Mouse (Mus musculus): ENCODE results near the gene Shisal2b. TPM values are rescaled to one million over a fixed set of nuclear protein-coding genes. Genes with fewer than 3 reads are reported as not detected.
"Not testable (repeated sequence)": the region's sequence is repeated elsewhere in the genome, so short reads cannot be mapped to it uniquely, and the experiment has no call there.

The Shisal2b gene
- not detected for total RNA-seq (2022)

DNA sequence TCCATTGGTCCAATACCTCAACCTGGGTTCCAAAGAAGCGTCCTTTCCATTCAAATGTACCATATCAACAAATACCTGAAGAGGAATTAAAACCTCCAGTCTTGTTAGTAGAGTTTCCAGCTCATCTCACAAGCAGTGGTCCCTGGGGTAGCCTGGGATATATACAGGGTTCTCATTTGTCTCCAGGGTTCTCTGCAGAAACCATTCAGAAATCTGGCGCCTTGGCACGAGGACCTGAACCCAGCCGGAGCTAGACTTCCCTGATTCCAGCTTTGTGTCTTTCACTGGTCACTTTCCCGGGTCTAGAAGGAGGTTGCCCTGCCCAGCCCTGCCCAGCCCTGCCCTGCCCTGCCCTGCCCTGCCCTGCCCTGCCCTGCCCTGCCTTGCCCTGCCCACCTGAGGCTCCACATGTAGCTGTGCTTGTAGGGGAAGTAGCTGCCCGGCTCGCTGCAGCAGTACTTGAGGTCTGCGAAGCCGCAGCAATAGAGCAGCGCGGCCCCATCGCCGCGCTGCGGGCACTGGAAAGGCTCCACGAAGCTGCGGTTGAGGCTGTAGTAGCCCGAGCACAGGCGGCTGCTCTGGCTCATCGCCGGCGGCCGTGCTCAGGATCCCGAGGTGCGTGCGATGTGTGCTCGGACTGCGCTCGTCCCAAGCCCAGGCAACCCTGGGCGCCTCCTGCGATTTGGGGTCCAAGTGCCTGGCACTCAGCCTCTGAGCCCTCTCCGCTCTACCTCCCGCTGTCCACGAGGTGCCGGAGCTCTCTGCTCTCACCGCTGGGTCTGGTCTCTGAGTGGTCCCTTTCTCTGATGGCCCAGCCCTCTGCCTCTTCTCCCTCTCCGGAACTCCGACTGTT, at the start of gene Shisal2b:
Gene Shisal2b, minus strand, starts transcription at position 767 of the 853 bp plus-strand sequence.
- no peak for DNase-seq (ENCODE audit: low spot score in 2 of 2)

- not testable (repeated sequence) for DNase-seq (ENCODE audit: low spot score in 2 of 2)
Measured at GRCm38 (mm10) chr13:104911626-104912025, 47.9 kb upstream of the Shisal2b start.

GRCm38 (mm10) chr13:104911006-104911405, 47.3 kb upstream of the Shisal2b start:
- DNase-seq (ENCODE audit: low spot score in 2 of 2), result not testable (repeated sequence)

DNA sequence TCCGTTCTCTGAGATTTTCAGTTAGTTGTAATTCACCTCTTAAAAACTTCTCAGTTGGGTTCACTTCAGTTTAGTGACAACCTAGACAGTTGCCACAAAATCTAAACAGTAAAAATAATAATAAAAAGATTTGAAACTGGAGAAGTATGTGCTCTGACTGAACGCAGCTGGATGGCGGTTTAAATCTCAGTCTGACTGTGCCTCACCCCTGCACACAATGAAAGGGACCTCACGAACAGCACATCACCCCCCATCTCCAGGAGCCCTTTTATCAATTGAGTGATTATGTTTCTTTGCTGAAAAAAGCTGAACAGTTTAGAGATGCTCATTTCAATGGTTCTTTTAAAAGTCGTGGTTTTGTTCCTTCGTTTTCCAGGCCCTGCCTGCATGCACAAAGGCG, 45.0 kb upstream of the Shisal2b start:
- no peak for DNase-seq (ENCODE audit: low spot score in 2 of 2)

- DNase-seq (ENCODE audit: low spot score in 2 of 2), result no peak
Measured at GRCm38 (mm10) chr13:104894771-104895170, 31.1 kb upstream of the Shisal2b start.

GRCm38 (mm10) chr13:104892337-104892736, 28.6 kb upstream of the Shisal2b start:
- no peak for DNase-seq (ENCODE audit: low spot score in 2 of 2)

GRCm38 (mm10) chr13:104886308-104887032, 22.8 kb upstream of the Shisal2b start:
- DNase-seq (ENCODE audit: low spot score in 2 of 2), result no peak

GRCm38 (mm10) chr13:104883566-104884249, 20.0 kb upstream of the Shisal2b start:
- no peak for DNase-seq (ENCODE audit: low spot score in 2 of 2)

DNA sequence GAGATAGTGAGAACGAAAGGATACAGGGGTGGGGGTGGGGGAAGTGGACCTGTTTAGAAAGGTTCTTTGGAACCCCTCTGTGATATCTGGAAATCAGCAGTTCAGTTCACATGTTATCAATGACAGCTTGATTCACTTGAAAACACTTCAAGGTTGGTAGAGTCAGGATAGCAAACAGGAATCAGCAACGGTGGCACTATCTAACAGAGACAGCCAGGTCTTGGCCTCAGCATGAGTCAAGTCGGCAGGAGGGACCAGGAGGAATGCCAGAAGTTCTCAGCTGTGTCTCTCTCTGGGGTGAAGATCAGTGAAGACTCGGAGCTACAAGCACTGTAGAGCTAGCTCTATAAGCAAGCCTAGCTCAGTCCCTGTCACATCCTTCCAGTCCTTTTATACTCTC, 14.8 kb upstream of the Shisal2b start:
- DNase-seq (ENCODE audit: low spot score in 2 of 2), result no peak

DNA sequence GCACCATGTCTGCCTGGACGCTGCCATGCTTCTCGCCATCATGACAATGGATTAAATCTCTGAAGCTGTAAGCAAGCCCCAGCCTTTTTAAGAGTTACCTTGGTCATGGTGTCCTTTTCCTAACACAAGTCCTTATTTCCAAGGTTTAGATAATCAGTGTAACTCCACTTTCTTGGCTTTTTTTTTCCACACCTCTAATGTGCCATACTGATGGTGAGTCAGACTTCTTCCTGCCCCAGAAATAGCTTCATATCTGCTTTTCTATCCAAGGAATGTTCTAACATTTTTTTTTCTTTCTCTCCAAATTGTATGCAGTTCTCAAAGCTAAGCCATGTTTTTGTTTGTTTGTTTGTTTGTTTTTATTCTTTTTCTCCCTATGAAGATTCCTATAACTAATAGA, 6.2 kb upstream of the Shisal2b start:
- no peak for DNase-seq (ENCODE audit: low spot score in 2 of 2)

DNA sequence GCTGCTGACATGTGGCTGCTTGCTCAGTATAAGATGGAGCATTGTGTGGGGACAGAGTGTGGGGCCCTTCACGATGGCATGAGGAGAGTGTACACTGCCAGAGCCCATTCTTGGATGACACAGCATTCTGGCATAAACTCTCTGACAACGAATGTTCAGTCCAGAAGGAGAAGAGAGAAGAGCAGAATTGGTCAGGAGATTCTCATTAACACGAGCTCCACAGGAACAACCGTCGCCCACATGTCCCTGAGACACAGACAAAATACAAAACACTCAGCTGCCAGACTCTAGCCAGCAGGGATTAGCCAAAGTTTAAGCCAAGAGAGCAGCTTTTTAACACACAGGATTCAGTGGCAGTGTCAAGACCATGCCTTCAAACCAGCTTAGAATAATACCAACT, 3.0 kb upstream of the Shisal2b start:
- no peak for DNase-seq (ENCODE audit: low spot score in 2 of 2)

GRCm38 (mm10) chr13:104853645-104854044, 10.0 kb downstream of the Shisal2b start:
- no peak for DNase-seq (ENCODE audit: low spot score in 2 of 2)

- DNase-seq (ENCODE audit: low spot score in 2 of 2), result no peak
Measured at GRCm38 (mm10) chr13:104843295-104844089, 20.2 kb downstream of the Shisal2b start.

DNA sequence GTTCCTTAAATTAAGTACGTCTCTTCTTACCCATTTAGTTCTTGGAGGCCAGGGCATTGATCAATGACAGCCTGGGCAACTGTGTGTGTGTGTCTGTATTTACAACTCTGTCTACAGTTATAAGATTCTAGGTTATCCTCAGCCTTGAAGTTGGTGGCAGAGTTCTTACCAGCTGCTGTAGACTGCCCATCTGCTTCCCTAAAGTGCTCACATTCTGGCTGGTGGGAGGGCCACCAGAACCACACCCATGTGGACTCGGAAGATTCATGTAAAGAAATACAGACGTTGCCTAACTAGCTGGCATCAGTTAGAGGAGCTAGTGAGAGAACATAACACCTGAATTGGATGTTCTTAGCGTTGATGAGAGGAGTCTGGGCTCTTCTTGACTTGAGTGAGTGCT, 21.8 kb downstream of the Shisal2b start:
- DNase-seq (ENCODE audit: low spot score in 2 of 2), result no peak

GRCm38 (mm10) chr13:104837628-104838027, 26.1 kb downstream of the Shisal2b start:
- DNase-seq (ENCODE audit: low spot score in 2 of 2), result no peak

DNA sequence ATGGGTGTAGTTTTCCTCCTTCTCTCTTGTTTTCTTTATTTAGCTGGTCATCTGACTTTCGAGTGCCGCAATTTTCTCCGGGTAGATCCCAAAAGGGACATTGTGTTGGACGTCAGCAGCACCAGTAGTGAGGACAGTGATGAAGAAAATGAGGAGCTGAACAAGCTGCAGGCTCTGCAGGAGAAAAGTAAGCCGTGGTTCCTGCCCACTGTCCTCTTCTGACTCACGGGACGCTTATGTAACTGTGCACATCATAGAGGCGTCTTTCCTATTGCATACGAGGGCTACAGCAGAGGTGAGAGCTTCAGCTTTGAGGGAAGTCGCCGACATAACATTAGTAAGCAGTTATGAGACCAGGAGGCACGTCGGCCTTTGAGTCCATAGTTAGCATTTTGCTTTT, 30.9 kb downstream of the Shisal2b start:
- no peak for DNase-seq (ENCODE audit: low spot score in 2 of 2)

DNA sequence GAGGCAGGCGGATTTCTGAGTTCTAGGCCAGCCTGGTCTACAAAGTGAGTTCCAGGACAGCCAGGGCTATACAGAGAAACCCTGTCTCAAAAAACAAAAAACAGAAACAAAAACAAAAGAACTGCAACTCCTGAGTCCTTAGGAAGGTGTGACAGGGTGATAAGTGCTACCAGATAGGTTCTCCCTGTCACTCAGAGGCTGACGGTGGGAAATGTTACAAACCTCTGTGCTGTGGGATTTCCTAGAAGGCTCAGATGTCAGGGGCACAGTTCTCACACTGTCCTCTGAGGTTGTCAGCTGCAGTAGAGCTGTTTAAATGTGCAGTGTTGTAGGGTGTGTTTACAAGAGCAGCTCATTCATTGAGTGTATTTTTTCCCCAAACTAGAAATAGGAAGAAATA, 38.2 kb downstream of the Shisal2b start:
- no peak for DNase-seq (ENCODE audit: low spot score in 2 of 2)

DNA sequence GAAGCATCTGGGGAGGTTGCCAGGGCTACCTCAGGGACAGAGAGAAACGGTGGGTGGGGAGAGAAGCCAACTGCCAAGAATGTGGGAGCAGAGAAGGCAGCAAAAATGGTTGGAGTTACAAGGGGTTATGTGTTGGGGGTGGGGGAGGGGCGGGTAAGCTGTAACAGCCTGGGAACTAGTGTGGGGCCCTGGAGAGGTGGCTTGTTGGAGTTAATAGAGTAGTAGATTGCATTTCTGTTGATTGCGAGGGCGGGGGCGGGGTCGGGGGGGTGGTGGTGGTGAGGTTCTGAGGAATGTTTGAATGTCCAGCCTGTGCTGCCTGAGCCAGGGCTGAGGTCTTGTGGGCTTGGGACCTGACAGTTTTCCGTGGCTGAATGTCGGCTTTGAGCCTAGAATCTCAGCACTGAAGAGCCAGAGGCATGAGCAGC, 41.3 kb downstream of the Shisal2b start:
- DNase-seq (ENCODE audit: low spot score in 2 of 2), result no peak

DNA sequence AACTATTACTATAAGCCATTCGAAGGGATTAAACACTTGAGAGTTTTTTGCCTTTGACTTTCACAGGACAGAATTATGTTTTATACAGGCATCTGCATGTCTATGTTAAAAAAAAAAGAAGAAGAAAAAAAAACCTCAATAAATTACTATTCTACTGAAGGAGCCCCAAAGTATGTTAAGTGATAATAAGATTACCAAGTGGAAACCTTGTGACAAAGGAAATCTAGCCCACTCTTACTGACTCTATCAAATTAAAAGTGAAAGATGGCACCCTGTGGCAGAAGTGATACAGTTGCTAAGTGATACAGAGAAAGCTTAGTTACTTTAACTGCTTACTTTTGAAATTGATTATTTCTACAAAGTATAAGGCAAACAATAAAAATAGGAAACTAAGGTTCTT, 41.8 kb downstream of the Shisal2b start:
- DNase-seq (ENCODE audit: low spot score in 2 of 2), result no peak

GRCm38 (mm10) chr13:104821192-104821591, 42.5 kb downstream of the Shisal2b start:
- no peak for DNase-seq (ENCODE audit: low spot score in 2 of 2)

DNA sequence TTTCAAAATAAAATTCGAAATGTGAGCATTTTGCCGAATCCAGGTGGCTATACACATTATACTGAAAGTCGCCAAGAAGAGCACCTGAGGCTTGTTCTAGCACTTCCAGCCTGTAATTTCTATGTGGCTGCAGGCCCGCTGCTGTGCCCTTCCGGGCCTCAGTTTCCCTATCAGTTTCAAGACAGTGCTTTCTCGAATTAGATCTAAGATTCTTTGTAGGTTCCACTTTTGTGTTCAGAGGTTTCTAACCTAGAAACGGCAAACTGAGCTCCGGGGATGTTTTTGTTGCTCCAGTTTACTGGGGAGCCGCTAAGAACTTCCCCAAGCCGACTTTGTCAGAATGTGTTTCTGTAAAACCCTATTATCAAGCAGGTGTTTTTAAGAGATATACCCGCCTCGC, 46.0 kb downstream of the Shisal2b start:
- DNase-seq (ENCODE audit: low spot score in 2 of 2), result no peak

Measured in gastrocnemius, adult 8-10 months (tissue).